In genomic region chr5:114620305-114620704, GRCm38 (mm10) we compare ENCODE assay signal across 10 mouse cellular contexts. TPM values are rescaled to one million over a fixed set of nuclear protein-coding genes. Genes with fewer than 3 reads are reported as not detected.
DNase-seq lines count a peak whose midpoint lies in the region.
"Had no signal": no experiment of that assay in that cellular context is flagged by ENCODE, and none has a peak within 500 bp of the region (broad histone marks: within the 10 kb centered on the region; RNA-seq: fewer than 3 reads in every experiment).

No protein-coding gene starts in this region.

- no peak overlapping the region for H3K4me3 ChIP-seq in heart, embryonic 10.5 days
- H3K4me3 ChIP-seq: heart, embryonic 13.5 days; limb, embryonic 10.5 days had no signal

- WGBS in heart, embryonic 10.5 days, result 47% methylated on average over 6 of the region's 6 CpGs

- no peaks in the 10 kb centered on the region for H3K36me3 ChIP-seq in splenic B cell, adult 2 months (ENCODE audit: control insufficient read depth, insufficient read depth, low read length, poor library complexity, severe bottlenecking)
- H3K36me3 ChIP-seq in heart, embryonic 10.5 days, result no peaks in the 10 kb centered on the region
- H3K36me3 ChIP-seq: heart, embryonic 13.5 days; limb, embryonic 10.5 days had no signal

- H3K9me3 ChIP-seq in heart, embryonic 10.5 days, result no peaks in the 10 kb centered on the region
- H3K9me3 ChIP-seq: heart, embryonic 13.5 days; limb, embryonic 10.5 days had no signal

- peak; percentile 57 for DNase-seq in embryo, embryonic 10.5 days (ENCODE audit: low spot score)
- no peak for DNase-seq in embryo, embryonic 11 days
- DNase-seq in lung, postnatal 14 days, result peak; percentile 17
- DNase-seq in lung, postnatal 25 days (ENCODE audit: low spot score), result no peak
- peak; percentile 37 for DNase-seq in c-Kit-positive CD71-positive TER-119-positive erythroid progenitor cells, embryonic 14.5 days (ENCODE audit: low spot score)
- DNase-seq in splenic B cell, adult 2 months (ENCODE audit: low read depth, low spot score), result peak; percentile 80
- no peak for DNase-seq in heart, embryonic 10.5 days (ENCODE audit: low spot score)
- no peak for DNase-seq in gastrocnemius, adult 18-20 months (ENCODE audit: low spot score)

- no peaks in the 10 kb centered on the region for H3K27me3 ChIP-seq in splenic B cell, adult 2 months (ENCODE audit: control insufficient read depth, insufficient read depth, low read length, poor library complexity, severe bottlenecking)
- H3K27me3 ChIP-seq in heart, embryonic 10.5 days (ENCODE audit: insufficient read depth, poor library complexity, severe bottlenecking), result peaks cover 30% of the 10 kb centered on the region

- H3K4me1 ChIP-seq in heart, embryonic 10.5 days, result peaks cover 5% of the 10 kb centered on the region; the same call in 1 of the 2 replicates
- H3K4me1 ChIP-seq: heart, embryonic 13.5 days had no signal

- no peak overlapping the region for H3K27ac ChIP-seq in heart, embryonic 10.5 days
- H3K27ac ChIP-seq: heart, embryonic 13.5 days had no signal

RNA-seq across cellular contexts. Expression of gene Trpv4, which starts 37.9 kb away (rescaled TPM):
- 1.1 TPM in 2 replicates for polyA plus RNA-seq in heart, embryonic 10.5 days (2016; fragmentation: Nextera tagmentation; extraction: Ambion mirVana)
- total RNA-seq in gastrocnemius, adult 18-20 months (2021), result 1 to 10 TPM; 1.8 to 2.1 TPM

RNA-seq across cellular contexts. Expression of gene Fam222a, which starts 52.5 kb away (rescaled TPM):
- 0.60 and 1.5 TPM in 2 replicates for polyA plus RNA-seq in heart, embryonic 10.5 days (2016; fragmentation: Nextera tagmentation; extraction: Ambion mirVana)
- under 1 TPM; 0.33 to 0.66 TPM for total RNA-seq in gastrocnemius, adult 18-20 months (2021)

Comparison
In these comparisons a context has a peak if more than half of its experiments do, and no peak if none do; other contexts are left out.
1. DNase-seq: peak in embryo, embryonic 10.5 days (single experiment), lung, postnatal 14 days (single experiment), c-Kit-positive CD71-positive TER-119-positive erythroid progenitor cells, embryonic 14.5 days (single experiment) and splenic B cell, adult 2 months (single experiment); none in embryo, embryonic 11 days (single experiment), lung, postnatal 25 days (single experiment), heart, embryonic 10.5 days (single experiment) and gastrocnemius, adult 18-20 months (single experiment).